Mouse (Mus musculus) right cerebral cortex, postnatal 36 days (tissue): ENCODE results near the gene Setd4.
A peak's percentile ranks its signal among the peaks of the same experiment; 100 is the strongest.
"Not testable (repeated sequence)": the region's sequence is repeated elsewhere in the genome, so short reads cannot be mapped to it uniquely, and the experiment has no call there.

ENCODE experiments used
- DNase-seq, 2 experiments: peaks; one replicate each; pipeline ENCODE4 v3.0.0; 2022; ENCODE audit warnings: low spot score in 2 of 2, mixed read lengths in 1 of 2

Gene Setd4

DNA sequence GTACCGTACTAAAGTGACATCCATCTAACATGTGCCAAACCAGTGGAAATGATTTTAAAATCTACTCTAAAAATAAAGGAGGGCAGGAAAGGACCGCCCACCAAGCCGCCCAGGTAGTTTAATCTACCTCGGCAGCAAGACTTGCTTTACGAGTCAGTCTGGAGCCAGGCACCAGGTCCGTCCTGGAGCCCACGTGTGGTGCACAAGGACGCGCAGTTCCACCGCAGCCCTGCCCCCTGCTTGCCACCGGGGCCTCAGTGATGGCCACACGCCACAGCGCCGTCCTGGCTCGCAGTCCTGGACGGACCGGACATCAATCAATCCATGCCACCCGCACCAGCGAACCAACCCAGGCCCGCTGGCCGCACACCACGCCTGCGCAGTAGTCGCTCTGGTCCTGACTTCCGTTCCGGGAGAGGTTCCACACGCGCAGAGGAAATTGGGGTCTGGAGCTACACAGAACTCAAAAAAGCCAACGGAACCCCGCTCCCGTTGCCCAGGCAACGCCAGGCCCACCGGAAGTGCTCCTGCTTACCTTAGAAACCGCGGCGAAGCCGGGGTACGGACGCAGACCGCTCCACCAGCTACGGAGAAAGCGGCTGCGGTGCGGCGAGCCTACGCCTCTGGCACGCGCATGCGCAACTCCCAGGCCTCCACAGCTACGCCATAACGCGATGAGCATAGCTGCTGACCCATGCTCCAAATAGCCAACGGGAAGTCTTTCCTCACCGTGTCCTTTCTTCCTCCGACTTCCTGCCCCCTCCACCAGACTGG is at the start of gene Setd4:
TSS of gene Setd4 (minus strand) at position 625 of the 774 bp plus-strand sequence.
- peak; percentile 93 to 94 for DNase-seq

DNA sequence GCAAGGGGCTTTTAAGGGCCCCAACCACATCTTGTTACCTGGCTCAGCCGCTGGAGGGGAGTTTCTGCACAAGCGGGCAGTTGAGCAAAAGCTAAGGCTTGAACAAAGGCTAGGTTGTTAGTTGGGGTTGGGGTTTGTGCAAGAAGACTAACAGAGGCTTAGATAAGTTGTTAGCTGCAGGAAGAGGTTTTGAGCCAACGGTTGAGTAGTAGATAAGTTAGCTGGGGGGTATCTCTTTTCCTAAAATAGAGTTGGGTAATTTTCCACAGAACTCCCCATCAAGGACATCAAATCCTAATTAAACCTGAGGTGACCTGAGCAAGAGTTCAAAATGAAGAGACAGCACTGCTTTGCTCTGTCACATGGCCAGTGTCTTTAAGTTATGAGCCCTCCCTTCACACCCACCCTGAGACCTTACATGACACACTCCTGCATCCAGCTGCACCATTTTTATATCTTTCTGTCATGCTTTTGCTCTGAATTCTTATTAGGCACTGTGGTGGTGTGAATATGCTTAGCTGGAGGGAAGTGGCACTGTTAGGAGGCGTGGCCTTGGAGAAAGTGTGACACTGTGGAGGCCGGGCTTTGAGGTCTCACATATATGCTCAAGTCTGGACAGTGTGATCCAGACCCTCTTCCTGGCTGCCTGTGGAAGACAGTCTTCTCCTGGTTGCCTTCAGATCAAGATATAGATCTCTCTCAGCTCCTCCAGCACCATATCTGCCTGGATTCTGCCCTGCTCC is 44.7 kb upstream of the Setd4 start:
- no peak for DNase-seq

- no peak for DNase-seq
These were observed 40.1 kb upstream of the Setd4 start for GRCm38 (mm10) chr16:93644006-93644405.

- DNase-seq, result peak; percentile 58 to 78
These were observed 24.0 kb upstream of the Setd4 start, which contains the start of gene Gm5678 for GRCm38 (mm10) chr16:93627761-93628400. Gene Gm5678, plus strand, starts transcription at chr16:93628097.

- no peak for DNase-seq
These were observed 22.9 kb upstream of the Setd4 start for GRCm38 (mm10) chr16:93626745-93627144.

- DNase-seq, result no peak
These were observed 20.8 kb upstream of the Setd4 start for GRCm38 (mm10) chr16:93624671-93625070.

- not testable (repeated sequence) for DNase-seq
These were observed 19.9 kb upstream of the Setd4 start for GRCm38 (mm10) chr16:93623759-93624158.

DNA sequence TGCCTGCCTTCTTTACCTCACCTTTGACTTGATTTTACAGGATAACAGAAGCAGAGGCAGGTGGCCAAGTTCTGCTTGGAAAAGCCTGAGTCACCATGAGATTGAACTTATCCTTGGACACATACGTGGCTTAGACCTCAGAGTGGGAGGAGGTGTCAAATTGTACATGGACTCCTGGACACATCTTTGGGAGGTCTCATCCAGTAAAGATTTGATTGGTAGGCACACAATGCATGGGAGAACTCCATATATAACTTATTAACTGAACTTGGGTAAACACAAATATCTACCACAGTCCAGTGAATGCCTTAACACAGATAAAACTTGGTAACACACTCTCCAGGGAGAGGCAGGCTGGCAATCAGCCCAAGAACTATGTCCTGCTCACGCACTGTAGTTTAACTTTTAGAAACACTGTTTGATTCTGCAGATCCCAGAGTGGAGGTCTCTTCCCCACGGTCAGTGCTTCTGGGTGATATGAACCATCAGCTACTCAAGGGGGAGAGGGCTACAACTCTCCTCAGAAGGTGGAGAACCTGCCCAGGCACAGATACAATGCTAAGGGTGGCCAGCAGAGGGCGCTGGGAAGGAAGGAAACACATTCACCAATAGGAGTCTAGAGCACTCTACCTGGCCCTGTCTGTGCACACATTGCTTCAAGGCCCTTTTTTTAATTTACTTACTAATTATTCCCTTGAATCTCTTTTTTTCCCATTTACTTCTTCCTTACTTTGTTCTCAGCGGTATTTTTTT is 11.4 kb upstream of the Setd4 start:
- DNase-seq, result no peak

GRCm38 (mm10) chr16:93610961-93611360 is 7.1 kb upstream of the Setd4 start:
- no peak for DNase-seq

GRCm38 (mm10) chr16:93609796-93610195 is 5.9 kb upstream of the Setd4 start:
- no peak for DNase-seq

DNA sequence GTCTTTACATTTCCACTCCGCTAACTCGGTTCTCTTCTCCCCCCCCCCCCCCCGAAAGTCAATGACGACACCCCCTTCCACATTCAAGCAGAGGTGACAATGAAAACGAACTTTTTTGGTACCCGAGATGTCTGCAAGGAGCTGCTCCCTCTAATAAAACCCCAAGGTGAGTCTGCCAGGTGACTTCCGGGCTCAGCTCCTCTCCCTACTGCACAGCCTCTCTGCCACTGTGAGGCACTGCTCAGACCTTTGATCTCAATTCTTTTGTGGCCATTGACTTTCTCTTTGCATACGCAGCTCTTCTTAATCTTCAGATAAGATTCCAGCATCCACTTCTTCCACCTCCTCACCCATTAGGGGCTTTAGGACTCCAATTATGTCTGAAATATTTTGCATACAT is 4.9 kb upstream of the Setd4 start:
- DNase-seq, result no peak

DNA sequence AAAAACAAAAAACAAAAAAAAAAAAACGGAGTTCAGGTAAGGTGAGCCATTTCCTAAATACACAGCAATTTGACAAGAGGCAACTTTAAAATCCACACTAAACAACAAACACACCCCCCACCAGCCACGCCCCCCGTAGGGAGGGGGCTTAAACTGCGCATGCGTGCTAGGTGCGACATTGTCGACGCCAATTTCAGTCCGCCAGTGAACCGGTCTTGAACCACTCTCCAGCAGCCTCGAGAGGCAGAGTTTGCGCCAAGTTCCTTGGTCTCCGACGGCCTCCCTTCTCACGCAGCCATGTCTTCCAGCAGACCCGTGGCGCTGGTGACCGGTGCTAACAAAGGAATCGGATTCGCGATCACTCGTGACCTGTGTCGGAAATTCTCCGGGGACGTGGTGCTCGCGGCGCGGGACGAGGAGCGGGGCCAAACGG is 3.8 kb upstream of the Setd4 start:
- DNase-seq, result peak; percentile 64 to 65

GRCm38 (mm10) chr16:93606146-93606545 is 2.3 kb upstream of the Setd4 start:
- no peak for DNase-seq

DNA sequence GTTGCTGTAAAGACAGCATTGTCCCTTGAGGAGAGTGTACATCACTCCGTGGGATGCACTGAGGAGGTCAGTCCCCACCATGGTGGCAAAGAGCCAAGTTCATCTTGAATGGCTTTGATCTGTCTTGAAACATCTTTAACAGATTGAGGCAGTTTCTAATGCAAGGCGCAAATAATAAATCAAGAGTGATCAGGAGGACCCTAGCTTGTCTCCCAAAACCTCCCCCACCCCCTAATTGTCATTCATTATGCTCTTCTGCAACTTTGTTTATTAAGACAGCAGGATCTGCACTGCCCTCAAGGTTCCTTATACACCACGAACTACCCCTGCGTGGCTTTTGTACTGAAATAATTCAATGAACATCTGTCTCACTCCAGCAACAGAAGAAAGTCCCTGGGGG is 1.7 kb upstream of the Setd4 start, which contains the start of gene Cbr1:
TSS of gene Cbr1 (plus strand) at position 301 of the 400 bp plus-strand sequence.
- no peak for DNase-seq

GRCm38 (mm10) chr16:93604481-93604969 is 662 bp upstream of the Setd4 start:
- peak in 1 of 2 experiments; percentile 42 for DNase-seq

DNA sequence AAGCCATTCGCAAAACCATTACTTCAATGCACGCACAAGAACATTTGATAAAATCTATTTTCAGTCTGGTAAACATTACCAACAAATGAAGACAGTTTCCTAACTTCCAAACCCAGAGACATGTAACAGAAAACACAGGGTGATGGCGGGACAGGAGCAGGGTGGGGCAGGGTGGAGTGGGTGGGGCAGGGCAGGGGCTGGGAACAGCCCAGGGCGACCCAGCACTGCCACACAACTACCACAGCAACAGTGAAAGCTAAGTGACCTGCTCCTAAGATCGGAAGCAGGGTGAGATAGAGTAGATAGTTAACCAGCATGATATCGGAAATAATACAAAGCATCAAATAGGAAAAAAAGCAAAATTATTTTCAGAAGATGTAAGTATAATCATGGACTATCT is 4.4 kb downstream of the Setd4 start:
- no peak for DNase-seq

DNA sequence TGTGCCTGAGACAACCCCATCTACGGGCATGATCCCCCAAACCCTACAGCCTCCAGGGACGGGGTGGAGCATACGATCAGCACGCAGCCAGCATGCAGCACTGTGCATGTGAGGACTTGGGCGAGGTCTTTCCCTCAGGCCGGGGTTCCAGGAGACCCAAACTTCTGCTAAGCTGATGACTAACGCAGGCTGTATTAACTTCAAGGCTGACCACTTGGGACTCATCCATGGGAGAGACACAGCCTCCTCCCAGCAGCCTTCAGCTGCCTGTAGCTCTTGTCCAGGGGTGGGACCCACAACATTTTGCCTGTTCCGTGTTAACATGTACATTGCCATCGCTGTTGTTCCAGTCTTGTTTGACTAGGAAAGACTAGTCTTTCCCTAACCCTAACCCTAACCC is 6.3 kb downstream of the Setd4 start:
- DNase-seq, result no peak

- DNase-seq, result no peak
These were observed 7.1 kb downstream of the Setd4 start for GRCm38 (mm10) chr16:93596807-93597206.

- DNase-seq, result no peak
These were observed 8.1 kb downstream of the Setd4 start for GRCm38 (mm10) chr16:93595766-93596165.

DNA sequence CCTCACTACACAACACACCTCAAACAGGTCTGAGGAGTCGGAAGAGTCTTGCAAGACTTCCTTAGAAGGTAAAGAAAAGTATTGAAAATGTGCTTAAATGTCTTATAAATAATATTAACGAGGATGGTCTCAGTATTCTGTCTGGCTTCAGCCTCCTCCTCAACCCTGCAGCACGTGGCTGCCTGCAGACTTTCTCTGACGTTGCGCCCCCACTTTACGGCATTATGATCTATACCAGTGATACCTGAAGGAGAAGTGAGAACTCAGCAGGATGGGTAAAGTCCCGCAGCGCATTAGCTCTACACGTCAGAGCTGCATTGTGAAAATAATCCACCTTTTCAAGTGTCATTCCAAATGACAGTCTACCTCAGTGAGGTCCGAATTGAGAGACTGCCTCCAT is 9.4 kb downstream of the Setd4 start:
- DNase-seq, result no peak

DNA sequence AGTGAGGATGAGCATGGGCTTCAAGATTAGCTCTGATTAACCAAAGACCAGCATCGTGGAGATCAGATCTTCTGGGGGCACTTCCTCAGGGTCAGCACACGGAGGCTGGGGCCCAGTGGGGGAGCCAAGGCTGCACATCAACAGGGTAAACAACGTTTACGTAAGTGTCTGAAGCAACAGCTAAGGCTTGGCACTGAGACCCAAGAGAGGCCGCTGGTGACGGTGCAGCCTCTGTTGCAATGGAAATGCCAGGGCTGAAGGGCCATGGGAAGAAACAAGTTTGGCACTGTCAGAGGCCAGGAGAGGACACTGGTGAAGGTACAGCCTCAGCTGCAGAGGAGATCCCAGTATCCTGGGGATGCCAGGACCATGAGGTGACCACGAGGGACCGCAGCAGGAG is 10.5 kb downstream of the Setd4 start:
- DNase-seq, result no peak
